Mouse (Mus musculus) gastrocnemius, adult 2 months (tissue): ENCODE results near the gene Mei1. TPM values are rescaled to one million over a fixed set of nuclear protein-coding genes. Genes with fewer than 3 reads are reported as not detected.

Experiments used
- DNase-seq: peaks from one replicate; pipeline ENCODE4 v3.0.0; 2022
- H3K27ac ChIP-seq: fragments of 200-600 bp; 2 replicates; pipeline ENCODE4 v1.8.1; 2022; ENCODE audit warnings: mild to moderate bottlenecking
- H3K4me3 ChIP-seq: fragments of 200-600 bp; 2 replicates; pipeline ENCODE4 v1.8.1; 2022; ENCODE audit warnings: mild to moderate bottlenecking, moderate library complexity
- CTCF ChIP-seq: fragments of 200-600 bp; IDR thresholded peaks from 2 replicates; pipeline ENCODE4 v1.8.1; 2022; ENCODE audit warnings: antibody characterized with exemption, mild to moderate bottlenecking, moderate library complexity
- intact Hi-C: fragments of 180-260 bp; cut with DNase I; formaldehyde crosslinking; loops from one replicate; pipeline ENCODE4 v1.15.1; 2025
- total RNA-seq, 2 experiments: library from RNA; stranded (reverse); gene quantifications; 2 replicates each; pipeline ENCODE4 v1.2.3; 2021

Gene Mei1
- total RNA-seq, 2 experiments from 2014 or later = not detected

DNA sequence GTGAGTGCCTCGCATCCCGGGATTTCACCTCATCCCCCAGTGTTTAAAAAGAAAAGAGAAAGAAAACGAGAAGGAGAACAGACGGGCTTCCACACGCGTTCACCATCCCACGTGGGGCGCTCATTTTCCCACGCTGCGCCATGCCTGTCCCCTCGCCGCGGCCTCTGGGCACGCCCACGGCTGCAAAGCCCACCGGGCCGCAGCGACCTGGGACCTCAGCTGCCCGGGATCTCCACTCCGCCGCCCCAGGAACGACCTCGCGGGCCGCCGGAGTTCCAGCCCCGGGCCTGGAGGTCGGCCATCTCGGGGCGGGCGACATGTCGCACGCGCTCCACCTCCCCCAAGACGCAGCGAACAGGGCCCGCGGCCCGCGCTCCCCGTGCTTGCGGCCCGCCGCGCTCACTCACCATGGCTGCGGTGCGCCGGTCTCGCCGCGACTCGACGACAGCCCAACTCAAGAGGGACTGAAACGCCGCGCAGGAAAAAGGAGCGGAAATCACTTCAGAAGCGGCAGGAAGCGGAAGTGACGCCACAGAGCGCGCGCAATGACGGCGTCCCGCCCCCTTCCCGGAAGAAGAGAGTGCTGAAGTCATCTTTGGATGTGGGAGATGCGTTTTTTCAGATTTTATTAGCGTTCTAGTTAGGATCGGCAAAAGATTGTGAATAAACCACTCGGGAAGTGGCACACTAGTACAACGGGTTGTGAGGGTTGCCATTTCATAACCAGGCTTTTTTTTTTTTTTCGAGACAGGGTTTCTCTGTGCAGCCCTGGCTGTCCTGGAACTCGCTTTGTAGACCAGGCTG, 22.5 kb upstream of the Mei1 start, which contains the start of gene Snu13:
Gene Snu13 (minus strand): TSS at position 519 of the 804 bp plus-strand sequence.
- peak within 1 kb of the TSS; percentile 100 for H3K4me3 ChIP-seq
- TF ChIP-seq CTCF = no peak
- DNase-seq = peak; percentile 93
- intact Hi-C loops = no loop called here
- peak within 1 kb of the TSS; percentile 99 for H3K27ac ChIP-seq

DNA sequence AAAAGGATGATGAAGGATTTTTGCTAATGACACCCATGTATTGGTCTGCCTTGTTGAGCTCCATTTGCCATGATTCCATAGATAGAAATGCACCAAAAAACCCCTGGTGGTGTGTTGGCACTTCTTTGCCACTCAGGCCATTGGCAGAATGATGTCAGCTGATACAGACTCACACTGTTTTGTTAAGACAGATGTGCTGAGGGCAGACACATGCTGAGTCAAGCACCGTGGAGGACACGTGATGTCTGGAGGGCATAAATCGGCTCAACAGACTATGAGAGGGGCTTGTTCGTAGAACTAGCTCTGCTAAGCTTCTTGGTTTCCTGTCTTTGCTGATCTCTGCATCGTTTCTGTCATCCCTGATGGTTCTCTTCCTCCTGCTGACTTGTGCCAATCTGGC, 17.3 kb upstream of the Mei1 start:
- Histone ChIP-seq H3K4me3 (no peak overlapping the region), H3K27ac (no peak overlapping the region)
- TF ChIP-seq CTCF = no peak
- intact Hi-C loops = no loop called here
- DNase-seq = no peak

DNA sequence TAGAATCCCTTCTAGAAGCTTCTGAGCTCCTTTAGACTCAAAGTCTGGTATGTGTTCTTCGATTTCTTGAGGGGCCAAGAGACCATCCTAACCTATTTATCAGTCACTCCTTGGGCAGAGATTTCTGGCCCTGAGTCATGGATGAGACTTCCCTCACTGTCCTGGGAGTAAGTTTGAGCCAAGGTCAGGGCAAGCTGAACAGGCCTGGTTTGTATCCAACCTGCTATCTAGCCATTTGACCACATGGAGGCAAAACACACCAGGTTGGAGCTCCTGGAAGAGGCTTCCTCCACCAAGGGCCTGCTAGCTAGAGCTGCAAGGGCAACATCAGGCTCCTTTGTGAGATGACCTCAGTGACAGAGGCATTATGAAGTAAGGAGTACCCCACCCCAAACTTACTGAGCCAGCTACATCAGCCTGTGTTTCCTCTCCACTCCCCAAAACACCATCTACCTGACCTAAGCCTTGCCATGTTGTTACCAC, 11.0 kb upstream of the Mei1 start, which contains the start of gene 4930407I10Rik:
Gene 4930407I10Rik (plus strand): TSS at position 433 of the 483 bp plus-strand sequence.
- no peak for TF ChIP-seq CTCF
- no peak for DNase-seq
- intact Hi-C loops = no loop called here
- Histone ChIP-seq H3K4me3 (no peak within 1 kb of the TSS), H3K27ac (no peak within 1 kb of the TSS)

GRCm38 (mm10) chr15:82063909-82064308, 5.9 kb upstream of the Mei1 start:
- TF ChIP-seq CTCF = no peak
- no peak overlapping the region for H3K27ac ChIP-seq
- DNase-seq = no peak
- intact Hi-C loops = loop anchor here (10.0 kb wide), 1 partner anchor 281 kb away; no protein-coding TSS in a partner anchor
- no peak overlapping the region; the same call in 1 of the 2 replicates for H3K4me3 ChIP-seq

GRCm38 (mm10) chr15:82065511-82065910, 4.3 kb upstream of the Mei1 start:
- H3K4me3 ChIP-seq = no peak overlapping the region
- intact Hi-C loops = loop anchor here (1.0 to 10.0 kb wide), 3 partner anchors 102 to 279 kb away; no protein-coding TSS in a partner anchor
- no peak overlapping the region for H3K27ac ChIP-seq
- TF ChIP-seq CTCF = peak; percentile 85
- peak; percentile 74 for DNase-seq

DNA sequence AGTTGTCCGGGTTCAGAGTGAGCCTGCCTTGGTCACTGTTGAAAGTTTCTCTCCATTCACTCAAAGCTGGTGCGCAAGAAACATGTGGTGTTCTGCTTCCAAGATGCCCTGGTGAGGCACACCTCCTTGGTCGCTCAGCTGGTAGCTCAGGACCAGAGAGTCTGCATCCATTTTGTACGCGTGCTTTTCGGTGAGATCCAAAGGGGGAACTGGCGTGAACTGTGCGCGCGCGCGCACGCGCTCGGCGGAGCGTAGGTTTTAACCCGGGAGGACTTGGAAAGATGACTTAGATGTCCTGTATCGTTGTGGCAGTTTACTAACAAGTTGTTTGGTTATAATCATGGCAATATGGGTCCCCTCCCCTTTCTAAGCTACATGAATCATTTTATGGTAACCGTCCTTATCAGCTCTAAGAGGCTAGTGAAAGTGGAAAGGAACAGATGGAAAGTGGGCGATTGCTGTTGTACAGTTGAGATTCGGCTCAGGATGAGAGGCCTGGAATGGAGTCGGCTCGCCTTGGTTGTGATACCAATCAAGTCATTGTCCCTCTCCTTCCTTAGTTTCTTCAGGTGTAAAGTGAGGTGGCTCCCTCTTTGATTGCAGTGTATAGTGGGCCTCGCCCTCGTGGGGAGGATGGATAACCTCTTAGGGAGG, 2.1 kb downstream of the Mei1 start:
- intact Hi-C loops = no loop called here

DNA sequence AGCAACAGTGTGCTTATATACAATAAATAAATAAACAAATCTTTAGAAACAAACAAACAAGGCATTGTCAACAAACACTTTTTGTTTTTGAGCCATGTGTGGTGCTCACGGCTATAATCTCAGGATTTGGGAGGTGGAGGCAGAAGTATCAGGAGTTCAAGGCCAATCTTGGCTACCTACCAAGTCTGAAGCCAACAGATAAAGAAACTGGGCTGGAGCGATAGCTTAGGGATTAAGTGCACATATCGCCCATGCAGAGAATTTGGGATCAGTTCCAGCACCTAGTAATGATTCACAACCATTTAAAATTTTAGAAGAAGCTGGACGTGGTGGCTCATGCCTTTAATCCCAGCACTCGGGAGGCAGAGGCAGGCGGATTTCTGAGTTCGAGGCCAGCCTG, 3.7 kb downstream of the Mei1 start:
- no peak for TF ChIP-seq CTCF
- intact Hi-C loops = no loop called here
- DNase-seq = no peak
- H3K27ac ChIP-seq = no peak overlapping the region
- no peak overlapping the region for H3K4me3 ChIP-seq

More for the DNA sequence above, 2.1 kb downstream of the Mei1 start:
- no peak overlapping the region for H3K4me3 ChIP-seq
- TF ChIP-seq CTCF = no peak
- no peak overlapping the region for H3K27ac ChIP-seq
- no peak for DNase-seq

DNA sequence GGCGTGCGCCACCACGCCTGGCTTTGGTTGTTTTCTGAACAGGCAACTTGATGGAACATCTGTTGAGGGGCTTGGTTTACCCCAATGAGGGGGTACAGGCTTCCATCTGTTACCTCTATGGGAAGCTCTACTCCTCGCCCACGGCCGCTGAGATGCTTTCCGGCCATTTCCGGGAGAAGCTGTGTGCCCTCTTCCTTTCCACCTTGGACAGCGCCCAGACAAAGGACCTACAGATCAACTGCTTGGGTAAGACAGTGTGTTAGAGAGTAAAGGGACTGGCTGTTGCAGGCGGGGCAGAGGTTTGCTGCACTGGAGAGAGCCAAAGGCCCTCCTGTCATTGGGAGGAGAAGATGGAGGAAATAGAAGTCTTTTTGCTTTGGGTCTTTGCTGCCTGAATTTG, 10.1 kb downstream of the Mei1 start:
- H3K27ac ChIP-seq = no peak overlapping the region
- intact Hi-C loops = loop anchor here (5.0 kb wide), 1 partner anchor 157 kb away; no protein-coding TSS in a partner anchor
- DNase-seq = no peak
- H3K4me3 ChIP-seq = no peak overlapping the region
- TF ChIP-seq CTCF = no peak

DNA sequence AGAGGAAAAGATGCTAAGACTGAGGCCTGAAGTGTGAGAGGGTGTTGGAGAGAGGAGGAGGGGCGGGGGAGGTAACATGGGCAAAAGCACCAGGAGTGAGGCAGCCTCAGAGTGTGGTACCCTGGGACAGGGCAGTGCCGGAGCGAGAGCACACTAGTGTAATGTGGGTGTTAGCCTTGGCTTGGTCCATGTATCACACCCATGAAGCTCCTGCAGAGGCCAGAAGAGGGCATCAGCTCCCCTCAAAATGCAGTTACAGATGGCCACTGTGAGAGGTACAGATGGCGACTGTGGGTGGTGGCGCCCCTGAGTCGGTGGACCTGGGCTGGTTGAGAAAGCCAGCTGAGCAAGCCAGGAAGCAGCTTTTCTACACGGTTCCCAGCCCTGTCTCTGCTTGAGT, 11.4 kb downstream of the Mei1 start:
- H3K4me3 ChIP-seq = no peak overlapping the region
- peak; percentile 67 for TF ChIP-seq CTCF
- peak; percentile 64 for DNase-seq
- intact Hi-C loops = loop anchor here (5.0 kb wide), 1 partner anchor 156 kb away; no protein-coding TSS in a partner anchor
- no peak overlapping the region for H3K27ac ChIP-seq

GRCm38 (mm10) chr15:82085606-82086005, 15.8 kb downstream of the Mei1 start:
- no peak for DNase-seq
- no peak for TF ChIP-seq CTCF
- Histone ChIP-seq H3K4me3 (no peak overlapping the region), H3K27ac (peak overlapping the region; percentile 54; the same call in 1 of the 2 replicates)
- intact Hi-C loops = no loop called here

GRCm38 (mm10) chr15:82086131-82086530, 16.3 kb downstream of the Mei1 start:
- intact Hi-C loops = no loop called here
- peak; percentile 30 for DNase-seq
- peak; percentile 10; the same call in 1 of the 2 replicates for TF ChIP-seq CTCF
- Histone ChIP-seq H3K4me3 (no peak overlapping the region), H3K27ac (0 out of 2 replicates have a peak overlapping the region, but pooled peaks have one; percentile 54)

- no peak for DNase-seq
- intact Hi-C loops = no loop called here
- Histone ChIP-seq H3K27ac (no peak overlapping the region), H3K4me3 (no peak overlapping the region)
- TF ChIP-seq CTCF = no peak
These were observed 17.5 kb downstream of the Mei1 start for GRCm38 (mm10) chr15:82087266-82087665.

- intact Hi-C loops = no loop called here
- no peak for TF ChIP-seq CTCF
- Histone ChIP-seq H3K27ac (no peak overlapping the region), H3K4me3 (no peak overlapping the region)
- no peak for DNase-seq
These were observed 21.3 kb downstream of the Mei1 start for GRCm38 (mm10) chr15:82091061-82091460.
